Mouse (Mus musculus) 3T3-L1 (cell line): ENCODE data around the gene Rfx8.

Experiments used
- DNase-seq: peaks from one replicate; pipeline ENCODE4 v3.0.0-alpha.2; 2015; ENCODE audit warnings: low read depth, low spot score

Gene Rfx8

GRCm38 (mm10) chr1:39720632-39721350 lies at the start of gene Rfx8:
Rfx8 (minus strand) TSS chr1:39720997.
- DNase-seq = no peak

GRCm38 (mm10) chr1:39770436-39770835 lies 49.6 kb upstream of the Rfx8 start:
- no peak for DNase-seq

DNA sequence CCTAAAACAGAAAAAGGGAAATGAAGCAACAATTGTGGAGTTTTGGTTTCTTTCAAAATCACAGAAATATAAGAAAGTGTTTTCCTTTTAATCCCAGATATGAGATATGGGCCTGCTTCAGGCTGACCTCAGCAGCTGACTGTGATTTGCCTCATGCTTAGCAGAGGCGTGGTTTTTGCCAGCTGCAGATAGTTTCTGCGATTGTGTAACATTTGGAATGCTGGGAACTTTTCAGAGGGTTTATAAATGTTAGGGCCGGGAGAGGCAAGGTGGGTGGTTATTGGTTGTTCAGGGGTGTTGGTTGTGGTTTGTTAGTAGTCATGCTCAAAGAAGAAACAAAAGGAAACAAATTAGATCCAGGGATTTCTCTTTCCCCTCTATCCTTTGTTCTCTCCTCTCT lies 47.2 kb upstream of the Rfx8 start:
- DNase-seq = peak; percentile 15

DNA sequence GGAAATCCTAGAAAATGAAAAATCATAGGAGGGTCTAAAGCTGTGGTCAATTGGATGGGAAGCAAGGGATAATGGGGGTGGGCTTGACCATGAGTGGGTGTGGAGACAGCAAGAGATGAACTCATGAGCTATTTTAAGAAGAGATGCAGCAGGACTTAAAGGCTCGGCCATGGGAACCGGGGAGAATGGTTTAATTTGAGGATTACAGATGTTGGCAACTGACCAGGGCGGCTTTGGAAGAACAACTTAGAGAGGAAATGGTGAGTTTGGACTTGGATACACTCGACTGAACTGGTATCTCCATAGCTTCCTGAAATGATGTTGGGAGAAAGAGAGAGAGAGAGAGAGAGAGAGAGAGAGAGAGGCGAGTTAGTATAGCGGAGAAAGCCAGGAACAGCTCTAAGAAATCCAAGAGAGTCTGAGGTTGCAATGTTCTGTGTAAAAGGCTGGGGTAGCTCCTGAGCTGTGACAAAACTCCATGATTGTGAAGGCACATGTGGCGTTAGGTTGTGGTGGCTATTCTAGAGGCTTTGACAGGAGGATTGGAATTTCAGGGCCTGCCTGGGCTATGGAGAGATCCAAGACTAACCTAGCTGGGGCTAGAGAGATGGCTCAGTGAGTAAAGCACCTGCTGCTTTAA lies 45.2 kb upstream of the Rfx8 start:
- no peak for DNase-seq

GRCm38 (mm10) chr1:39762025-39762370 lies 41.2 kb upstream of the Rfx8 start:
- DNase-seq = peak; percentile 99

DNA sequence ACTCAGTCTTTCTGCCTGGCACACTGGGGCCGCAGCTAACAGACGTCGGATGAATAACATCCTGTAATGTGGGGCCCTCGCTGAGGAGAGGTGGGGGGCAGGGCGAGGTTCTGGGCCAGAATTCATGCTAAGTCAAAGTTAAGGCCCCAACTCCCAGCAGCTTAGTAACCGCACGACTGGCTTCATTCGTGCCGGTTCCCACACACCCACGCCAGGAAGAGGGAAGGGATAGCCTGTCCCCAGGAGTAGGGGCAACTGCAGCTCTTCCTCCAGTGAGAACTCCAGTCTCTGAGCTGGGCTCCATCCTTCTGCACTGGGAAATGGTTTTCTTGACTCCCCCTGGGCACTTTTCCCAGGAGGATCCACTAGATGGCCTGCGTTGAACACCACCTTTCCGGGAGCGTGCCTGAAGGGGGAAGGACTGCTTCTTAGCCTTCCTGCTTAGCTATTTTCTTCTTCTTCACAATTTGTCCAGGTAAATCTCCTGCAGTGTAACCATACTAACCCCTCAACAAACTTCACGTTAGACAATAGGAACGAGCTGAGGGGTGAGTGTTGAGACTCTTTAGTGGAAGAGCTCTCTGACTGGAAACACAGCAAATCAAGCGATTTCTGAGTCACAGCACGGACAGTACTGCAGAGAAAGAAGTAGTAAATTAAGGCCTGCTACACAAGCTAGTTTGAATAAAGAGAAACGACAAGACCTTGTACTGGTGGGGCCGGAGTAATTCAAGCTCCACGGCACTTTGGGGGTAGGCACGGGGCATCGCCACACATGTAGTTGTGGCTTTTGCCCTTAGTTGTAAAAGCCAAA lies 40.6 kb upstream of the Rfx8 start:
- peak; percentile 93 for DNase-seq

GRCm38 (mm10) chr1:39760181-39760715 lies 39.5 kb upstream of the Rfx8 start:
- DNase-seq = peak; percentile 68

DNA sequence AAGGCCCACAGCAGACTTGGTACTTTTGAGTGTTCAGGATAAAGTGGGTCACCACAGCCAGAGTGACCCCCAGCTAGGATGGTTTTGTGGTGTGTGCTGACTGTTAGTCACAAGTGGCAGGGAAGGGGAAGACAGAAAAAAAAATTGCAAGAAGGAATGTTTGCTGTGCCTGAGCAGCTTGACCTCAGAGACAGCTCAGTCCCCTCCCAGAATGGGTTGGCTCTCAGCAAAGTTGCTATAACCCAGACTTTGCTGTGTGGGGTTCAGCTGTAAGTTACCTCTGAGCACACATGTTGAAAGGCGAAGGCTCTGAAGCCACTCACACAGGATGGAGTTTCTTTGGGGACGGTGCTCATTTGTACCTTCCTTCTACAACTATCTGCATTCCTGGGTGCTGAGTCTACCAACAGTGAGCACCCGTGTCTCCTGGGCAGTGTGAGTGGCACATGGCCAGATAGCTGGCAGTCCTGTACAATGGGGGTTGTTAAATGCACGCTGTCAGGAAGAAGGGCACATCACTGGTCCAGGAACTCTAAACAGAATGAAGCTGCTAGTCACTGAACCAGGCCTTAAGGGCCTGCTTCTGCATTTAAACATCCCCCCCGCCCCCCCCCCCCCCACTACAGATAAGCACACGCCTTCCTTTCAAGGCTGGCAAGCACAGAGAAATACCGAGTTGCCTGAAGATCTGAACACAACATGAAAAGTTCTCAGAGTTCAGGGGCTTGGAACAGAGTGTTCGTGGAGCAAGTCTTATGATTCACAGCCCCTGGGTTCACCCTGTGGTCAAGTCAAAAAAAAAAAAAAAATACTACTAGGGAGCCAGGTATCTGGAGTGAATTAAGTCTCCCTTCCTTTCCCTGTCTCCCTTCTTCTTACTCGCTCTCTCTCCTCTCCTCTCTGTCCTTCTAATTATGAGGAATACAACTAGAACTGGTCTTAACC lies 38.7 kb upstream of the Rfx8 start:
- peak; percentile 88 for DNase-seq

GRCm38 (mm10) chr1:39758244-39758643 lies 37.4 kb upstream of the Rfx8 start:
- DNase-seq = peak; percentile 74

DNA sequence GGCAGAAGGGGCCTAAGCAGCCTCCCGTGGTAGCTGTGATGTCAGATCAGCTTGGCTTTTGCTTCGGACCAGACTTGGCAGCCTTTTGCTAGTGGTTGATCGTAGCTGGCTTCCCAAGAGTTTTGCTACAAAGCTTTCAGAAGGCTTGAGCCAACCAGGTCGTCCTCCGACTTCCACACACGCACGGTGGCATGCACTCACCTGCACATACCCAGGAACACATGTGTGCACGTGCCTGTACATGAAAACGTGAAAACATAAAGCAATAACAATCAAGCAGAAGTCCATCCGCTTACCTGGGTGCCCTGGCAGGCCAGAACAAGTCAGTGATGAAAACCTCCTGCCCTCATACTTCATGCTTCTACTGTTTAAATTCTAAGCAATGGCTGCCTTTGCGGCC lies 36.2 kb upstream of the Rfx8 start:
- no peak for DNase-seq

- DNase-seq = peak; percentile 24
Measured at GRCm38 (mm10) chr1:39754224-39754957, 33.6 kb upstream of the Rfx8 start.

- DNase-seq = no peak
Measured at GRCm38 (mm10) chr1:39751537-39751936, 30.7 kb upstream of the Rfx8 start.

DNA sequence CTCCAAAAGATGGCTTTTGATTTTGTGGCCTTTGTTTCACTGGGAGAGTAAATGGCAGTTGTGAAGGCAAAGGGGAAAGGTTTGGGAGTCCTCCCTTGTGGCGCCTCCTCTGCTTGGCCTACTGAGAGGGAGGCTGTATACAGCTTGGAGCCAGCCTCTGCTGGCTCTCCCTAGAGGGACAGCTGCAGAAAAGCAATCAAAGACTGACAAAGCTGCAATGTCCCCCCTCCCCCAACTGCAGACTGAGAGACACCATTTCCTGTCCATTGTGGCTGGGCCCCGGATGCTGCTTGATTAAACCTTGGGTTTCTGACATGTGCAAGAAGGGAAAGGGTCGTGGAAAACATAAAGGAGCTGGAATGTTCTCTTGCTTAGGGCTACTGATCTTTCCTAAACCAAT lies 28.9 kb upstream of the Rfx8 start:
- DNase-seq = peak; percentile 22

- no peak for DNase-seq
Measured at GRCm38 (mm10) chr1:39749214-39749613, 28.4 kb upstream of the Rfx8 start.

DNA sequence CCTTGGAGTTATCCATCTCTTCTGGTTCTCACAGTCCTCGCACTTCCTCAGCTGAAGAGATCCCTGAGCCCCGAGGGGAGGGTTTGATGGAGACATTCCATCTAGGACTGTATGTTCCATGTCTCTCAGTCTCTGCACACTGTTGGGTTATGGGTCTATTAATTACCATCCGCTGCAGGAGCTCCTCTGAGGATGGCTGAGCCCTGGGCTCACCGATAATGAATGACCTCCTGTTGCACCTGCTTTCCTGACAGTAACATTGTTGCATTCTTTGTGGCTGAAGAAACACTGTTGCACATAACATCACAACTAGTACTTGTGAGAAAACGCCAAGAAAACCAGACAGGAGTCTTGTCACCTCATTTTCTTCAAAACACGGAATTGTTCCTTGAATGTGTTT lies 27.9 kb upstream of the Rfx8 start:
- DNase-seq = no peak

- no peak for DNase-seq
Measured at GRCm38 (mm10) chr1:39746464-39746863, 25.7 kb upstream of the Rfx8 start.

DNA sequence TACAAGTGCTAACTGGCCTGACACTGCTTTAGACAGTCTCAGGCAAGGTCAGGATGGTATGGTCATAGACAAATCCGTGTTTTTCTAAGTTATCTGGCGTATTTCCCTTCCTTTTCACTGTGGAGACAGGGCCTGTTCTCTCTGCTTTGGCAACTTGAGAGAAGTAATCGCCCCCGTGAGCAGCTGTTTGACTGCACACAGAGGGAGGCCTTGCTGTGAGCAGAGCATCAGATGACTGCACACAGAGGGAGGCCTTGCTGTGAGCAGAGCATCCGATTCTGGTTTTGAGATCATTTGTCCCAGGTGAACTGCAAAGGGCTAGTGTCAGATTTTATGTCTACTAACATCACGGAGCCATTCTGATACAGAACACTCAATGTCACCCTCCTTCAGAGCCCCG lies 20.2 kb upstream of the Rfx8 start:
- DNase-seq = no peak

DNA sequence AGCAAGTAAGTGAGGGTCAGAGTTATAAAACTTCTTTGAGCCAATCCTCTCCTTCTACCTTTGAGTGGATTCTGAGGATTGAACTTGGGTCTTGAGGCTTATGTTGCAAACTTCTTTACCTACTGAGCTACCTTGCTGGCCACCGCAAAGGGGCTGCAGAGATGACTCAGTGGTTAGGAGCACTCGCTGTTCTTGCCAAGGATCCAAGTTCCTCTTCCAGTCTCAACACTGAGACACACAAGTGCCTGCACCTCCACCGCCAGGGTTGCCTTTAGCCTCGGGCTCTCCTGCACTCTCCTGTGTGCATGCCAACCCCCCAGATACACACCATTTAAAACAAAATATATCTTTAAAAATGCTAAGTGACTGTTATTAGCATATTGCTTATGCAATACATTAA lies 19.2 kb upstream of the Rfx8 start:
- DNase-seq = no peak

DNA sequence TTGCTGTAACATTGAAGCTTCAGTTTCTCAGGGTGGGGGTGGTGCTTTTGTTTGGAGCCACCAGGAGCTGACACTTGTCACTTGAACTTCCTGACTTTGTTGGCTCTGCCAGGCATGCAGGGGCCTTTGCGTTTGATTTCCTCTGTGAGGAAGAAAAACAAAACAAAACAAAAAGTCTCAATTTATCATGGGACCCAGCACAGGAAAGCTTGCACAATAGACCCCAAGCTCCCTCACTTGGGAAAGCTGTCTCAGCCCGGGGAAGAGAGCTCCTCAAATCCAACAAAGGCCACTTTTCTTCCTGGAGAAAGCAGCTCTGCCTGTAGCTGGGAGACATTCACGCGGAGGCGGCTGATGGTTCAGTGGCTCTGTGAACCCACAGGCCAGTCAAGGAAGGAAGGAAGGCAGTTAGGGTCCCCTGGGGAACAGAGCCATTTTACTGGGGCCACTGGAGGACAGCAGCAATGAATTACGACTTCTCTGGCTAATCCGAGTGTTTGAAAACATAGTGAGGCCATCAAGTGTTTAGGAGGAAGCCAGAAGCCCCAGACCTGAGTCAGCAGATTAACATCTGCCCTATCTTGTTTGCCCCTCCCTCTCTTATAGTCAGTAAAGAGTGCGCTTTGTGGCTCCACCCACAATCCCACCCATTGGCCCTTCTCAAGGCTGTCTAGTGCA lies 15.3 kb upstream of the Rfx8 start:
- DNase-seq = no peak

DNA sequence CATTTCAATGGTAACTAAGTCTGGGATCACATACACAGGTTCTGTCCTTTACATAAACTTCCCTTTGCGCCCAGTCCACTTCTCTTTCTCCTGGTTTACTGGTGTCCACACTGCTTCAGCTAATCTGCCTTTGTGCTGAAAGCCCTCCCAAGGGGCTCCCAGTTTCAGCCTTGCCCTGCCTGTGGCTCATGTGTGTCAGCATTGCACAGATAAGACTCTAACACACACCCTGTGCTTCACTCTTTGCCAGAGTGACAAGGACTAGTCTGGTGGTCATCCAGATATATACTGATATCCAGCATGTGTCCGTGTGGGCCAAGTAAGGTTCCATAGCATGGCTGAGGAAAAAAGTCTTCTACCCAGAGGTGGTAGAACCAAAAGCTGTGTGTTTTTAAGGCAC lies 14.7 kb upstream of the Rfx8 start:
- DNase-seq = no peak
